Mouse (Mus musculus) urinary bladder, postnatal 25 days (tissue): ENCODE results near the gene Raver1.

ENCODE experiments used
- DNase-seq: peaks from one replicate; pipeline ENCODE4 v3.0.0; 2022; ENCODE audit warnings: low spot score

The Raver1 gene

DNA sequence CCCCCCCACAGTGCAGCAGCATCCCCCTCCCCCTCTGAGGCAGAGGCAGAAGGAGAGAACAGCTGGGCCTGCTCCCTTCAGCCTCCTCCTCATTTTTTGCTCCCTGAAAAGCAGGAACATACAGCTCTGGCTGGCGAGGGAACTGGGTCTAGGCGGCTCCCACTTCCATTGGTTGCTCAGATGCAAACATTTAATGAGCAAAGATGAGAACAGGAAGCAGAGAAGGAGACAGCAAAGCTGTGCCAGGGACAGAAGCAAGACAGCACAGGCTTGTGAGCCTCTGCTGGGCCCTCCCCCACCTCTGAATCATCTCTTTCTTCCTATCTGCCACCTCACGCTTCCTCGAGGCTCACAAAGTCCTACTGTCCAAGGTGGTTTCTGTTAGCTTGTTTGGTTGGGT lies 50.5 kb downstream of the Raver1 start:
- no peak for DNase-seq

DNA sequence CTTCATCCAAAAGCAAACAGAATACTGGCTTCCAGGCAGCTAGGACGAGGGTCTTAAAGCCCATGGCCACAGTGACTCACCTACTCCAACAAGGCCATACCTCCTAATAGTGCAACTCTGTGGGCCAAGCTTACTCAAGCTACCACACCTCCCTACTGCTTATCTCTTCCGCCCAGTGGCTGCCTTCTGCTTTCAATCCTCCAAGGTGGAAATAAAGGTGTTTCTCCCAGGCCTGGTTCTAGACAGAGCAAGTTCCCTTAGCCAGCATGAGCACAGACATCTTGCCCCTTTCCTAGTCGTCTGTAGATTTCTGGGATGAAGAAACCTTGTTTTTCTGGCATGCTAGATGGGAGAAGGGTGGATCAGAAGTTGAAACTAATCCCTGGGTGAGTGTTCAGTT lies 52.0 kb downstream of the Raver1 start:
- DNase-seq = no peak

- DNase-seq = no peak
These were observed 54.3 kb downstream of the Raver1 start for GRCm38 (mm10) chr9:21037481-21037891.

DNA sequence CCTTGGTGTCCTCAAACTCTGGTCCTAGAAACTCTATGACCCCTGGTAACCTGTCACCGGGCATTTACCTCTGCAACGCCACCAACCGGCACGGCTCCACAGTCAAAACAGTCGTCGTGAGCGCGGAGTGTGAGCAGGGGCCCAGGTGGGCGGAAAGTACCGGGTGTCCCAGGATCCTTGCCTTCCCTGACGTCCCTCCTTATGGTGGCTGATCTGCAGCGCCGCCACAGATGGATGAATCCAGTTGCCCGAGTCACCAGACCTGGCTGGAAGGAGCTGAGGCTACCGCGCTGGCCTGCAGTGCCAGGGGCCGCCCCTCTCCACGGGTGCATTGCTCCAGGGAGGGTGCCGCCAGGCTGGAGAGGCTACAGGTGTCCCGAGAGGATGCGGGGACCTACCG lies 55.1 kb downstream of the Raver1 start:
- no peak for DNase-seq

DNA sequence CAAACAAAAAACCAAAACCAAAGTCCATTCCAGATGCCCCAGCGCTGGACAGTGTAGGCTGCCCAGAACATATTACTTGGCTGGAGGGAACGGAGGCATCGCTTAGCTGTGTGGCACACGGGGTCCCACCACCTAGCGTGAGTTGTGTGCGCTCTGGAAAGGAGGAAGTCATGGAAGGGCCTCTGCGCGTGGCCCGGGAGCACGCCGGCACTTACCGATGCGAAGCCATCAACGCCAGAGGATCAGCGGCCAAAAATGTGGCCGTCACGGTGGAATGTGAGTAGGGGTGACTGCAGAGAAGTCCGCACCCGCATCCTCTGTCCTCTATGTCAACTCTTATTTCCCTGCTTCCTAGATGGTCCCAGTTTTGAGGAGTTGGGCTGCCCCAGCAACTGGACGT lies 55.6 kb downstream of the Raver1 start:
- no peak for DNase-seq

GRCm38 (mm10) chr9:21035586-21035985 lies 56.2 kb downstream of the Raver1 start:
- DNase-seq = no peak

DNA sequence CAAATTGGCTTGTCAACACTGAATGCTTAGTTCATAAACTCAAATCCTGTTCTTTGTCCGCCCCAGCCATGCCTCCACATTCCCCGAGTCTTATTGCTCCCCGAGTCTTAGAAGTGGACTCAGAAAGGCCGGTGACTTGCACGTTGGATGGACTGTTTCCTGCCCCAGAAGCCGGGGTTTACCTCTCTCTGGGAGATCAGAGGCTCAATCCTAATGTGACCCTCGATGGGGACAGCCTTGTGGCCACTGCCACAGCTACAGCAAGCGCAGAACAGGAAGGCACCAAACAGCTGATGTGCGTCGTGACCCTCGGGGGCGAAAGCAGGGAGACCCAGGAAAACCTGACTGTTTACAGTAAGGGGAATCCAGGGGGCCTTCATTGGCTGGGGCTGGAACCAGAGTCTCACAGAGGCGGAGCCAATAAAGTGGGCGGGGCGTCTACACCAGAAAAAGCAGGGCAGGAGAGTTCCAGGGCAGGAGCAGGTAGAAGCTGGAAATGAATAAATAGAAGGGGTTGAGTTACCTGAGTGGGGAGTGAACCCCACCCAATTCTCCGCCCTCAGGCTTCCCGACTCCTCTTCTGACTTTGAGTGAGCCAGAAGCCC lies 57.2 kb downstream of the Raver1 start:
- DNase-seq = no peak

DNA sequence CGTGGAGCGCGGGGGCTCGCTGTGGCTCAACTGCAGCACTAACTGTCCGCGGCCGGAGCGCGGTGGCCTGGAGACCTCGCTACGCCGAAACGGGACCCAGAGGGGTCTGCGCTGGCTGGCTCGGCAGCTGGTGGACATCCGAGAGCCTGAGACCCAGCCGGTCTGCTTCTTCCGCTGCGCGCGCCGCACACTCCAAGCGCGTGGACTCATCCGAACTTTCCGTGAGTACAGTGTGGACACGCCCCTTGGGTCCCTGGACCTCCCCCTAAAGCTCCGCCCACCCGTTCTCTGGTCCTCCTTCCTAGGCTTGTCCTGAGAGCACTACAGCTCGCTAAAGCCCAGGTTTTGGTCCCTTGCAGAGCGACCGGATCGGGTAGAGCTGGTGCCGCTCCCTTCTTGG lies 58.7 kb downstream of the Raver1 start:
- DNase-seq = peak; percentile 82

GRCm38 (mm10) chr9:21032491-21032890 lies 59.3 kb downstream of the Raver1 start:
- no peak for DNase-seq

- DNase-seq = no peak
These were observed 59.9 kb downstream of the Raver1 start, which contains the start of gene Icam5 for GRCm38 (mm10) chr9:21031896-21032351. Gene Icam5, plus strand, starts transcription at chr9:21032073.

DNA sequence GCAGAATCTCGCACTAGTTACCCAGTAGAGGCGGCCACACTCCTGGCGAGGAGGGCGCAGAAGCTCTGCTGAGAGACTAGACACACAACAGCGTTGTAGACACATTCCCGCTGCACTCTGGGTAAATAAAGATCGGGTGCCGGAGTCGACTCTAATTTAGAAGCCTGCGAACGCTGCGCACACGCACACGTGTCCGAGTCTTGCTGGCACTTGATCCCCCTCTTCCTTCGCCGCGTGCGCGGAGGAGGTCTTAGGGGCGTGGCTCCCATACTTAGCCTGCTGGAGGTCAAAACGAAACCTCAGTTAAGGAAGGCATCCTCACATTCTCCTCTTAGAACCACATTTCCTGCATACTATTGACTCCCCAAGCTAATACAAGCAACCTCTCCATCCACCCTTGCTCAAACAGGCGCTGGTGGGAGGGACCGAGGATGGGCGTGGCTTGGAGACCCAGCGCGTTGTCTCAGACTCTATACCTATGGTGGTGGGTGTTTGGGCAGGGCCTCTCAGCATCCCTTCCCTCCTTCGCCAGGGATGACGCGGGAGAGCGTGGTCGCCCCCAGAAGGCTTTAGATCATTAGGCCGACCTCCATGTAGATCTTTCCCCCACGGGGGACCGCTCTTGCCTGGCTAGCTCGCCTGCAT lies 60.4 kb downstream of the Raver1 start:
- DNase-seq = peak; percentile 53

DNA sequence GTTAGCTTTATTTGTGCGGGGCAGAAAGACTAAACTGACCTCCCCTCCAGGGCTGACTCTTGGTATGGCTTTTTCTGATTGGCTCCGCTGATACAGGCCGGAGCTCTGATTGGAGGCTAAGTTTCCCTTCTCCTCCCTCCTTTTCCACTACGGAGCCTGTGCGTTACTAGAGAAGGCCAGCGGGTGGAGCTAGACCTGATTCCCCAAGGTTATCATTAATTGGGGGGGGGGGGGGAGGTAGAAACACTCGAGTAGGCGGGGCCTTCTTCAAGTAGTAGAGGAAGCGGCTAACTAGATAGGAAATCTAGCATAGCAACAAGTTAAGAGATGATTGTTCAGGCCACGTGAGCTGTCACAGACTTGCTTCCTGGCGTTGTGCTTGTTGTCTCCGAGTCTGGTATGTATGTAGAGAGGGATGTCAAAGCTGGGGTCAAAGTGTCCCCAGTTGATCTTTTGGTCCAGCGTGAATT lies 61.0 kb downstream of the Raver1 start:
- peak; percentile 69 for DNase-seq

DNA sequence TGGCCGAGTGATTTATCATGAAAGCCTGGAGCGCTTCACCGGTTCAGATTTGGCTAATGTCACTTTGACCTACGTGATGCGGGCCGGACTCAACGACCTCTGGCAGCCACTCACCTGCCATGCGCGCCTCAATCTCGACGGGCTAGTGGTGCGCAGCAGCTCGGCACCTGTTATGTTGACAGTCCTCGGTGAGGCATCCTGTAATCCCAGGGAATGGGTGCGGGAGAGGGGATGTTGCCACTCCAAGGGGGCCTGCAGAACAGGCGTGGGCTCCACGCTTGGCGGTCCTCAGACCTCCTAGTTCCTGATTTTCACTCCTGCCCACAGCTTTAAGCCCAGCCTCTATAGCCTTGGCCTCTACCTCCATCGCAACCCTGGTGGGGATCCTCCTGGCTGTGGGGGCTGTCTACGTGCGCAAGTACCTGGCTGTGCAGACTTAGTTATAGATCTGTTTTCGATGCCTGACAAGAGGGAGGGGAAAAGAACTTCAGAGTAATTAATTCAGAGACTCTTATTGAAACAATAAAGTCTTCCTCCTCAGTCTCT lies 61.7 kb downstream of the Raver1 start:
- DNase-seq = no peak

GRCm38 (mm10) chr9:21029291-21030054 lies 62.3 kb downstream of the Raver1 start, which contains the start of gene Icam4:
Gene Icam4, plus strand, starts transcription at chr9:21029373.
- peak; percentile 79 for DNase-seq

DNA sequence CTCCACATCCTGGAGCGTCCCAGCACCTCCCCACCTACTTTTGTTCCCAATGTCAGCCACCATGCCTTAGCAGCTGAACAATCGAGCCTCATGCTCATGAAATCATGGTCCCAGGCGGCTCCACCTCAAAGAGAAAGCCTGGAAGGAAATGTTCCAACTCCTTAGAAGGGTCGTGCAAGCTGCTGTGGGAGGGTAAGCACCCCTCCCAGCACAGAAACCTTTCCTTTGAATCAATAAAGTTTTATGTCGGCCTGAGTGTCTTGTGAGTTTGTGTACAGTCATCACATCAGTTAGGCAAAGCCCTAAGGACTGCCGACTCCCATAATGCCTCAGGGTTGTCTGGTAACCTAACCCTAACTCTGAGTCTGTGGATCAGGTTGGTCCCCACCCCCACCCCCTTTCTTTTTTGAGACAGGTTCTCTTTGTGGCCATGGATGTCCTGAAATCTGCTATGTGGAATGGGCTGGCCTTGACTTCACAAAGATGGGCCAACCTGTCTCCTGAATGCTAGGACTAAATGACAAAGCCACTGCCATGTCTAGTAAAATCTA lies 63.2 kb downstream of the Raver1 start:
- no peak for DNase-seq

- DNase-seq = no peak
These were observed 64.0 kb downstream of the Raver1 start for GRCm38 (mm10) chr9:21027774-21028290.

DNA sequence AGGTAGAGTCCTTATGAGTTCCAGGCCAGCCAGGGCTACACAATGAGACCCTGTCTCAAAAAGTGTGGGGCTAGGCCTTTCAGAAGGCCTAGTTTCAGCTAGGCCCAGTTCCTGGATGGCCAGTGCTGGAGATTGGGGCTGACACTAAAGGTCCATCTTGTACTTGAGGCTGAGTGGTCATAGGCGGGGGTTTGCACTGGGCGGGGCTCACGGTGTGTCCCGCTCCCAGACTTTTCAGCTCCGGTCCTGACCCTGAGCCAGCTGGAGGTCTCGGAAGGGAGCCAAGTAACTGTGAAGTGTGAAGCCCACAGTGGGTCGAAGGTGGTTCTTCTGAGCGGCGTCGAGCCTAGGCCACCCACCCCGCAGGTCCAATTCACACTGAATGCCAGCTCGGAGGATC lies 65.0 kb downstream of the Raver1 start:
- DNase-seq = no peak

GRCm38 (mm10) chr9:21025258-21025810 lies 66.5 kb downstream of the Raver1 start:
- no peak for DNase-seq
